Mouse (Mus musculus): ENCODE measurements at regions not wholly inside any gene's neighbourhood (a gene's known extent, or its start where the extent isn't known, plus 50 kb on each side); places are given as distances from the start of the nearest gene placed in this dataset.

DNA sequence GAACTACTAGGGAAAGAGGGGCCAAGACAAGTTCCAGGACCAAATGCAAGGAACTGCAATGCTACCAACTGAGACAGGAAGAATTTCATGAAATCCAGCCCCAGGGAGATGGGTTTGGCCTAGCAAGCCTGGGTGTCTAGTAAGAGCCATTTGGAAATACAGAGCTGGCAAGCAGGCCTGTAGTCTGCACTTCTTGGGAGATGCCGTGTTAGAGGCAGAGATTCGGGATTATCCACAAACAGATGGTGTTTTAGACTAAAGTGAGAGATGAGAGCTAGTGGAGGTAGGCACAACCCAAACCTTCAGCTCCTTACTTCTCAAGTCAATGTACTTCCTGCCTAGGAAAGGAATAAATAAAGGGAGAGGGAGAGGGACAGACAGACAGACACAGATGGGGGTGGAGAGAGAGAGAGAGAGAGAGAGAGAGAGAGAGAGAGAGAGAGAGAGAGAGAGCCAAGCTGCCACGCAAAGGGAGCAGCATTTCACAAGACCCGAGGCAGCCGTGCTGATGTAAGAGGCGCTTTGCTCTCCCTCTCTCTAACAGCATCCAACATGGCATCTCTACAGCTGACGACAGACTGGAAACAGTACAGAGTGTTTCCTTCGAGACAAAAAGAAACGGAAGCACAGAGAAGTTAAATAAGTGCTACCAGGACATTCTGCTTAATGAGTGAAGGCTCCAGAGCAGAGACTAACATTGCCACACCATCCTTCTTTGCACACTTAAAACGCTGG lies 182.9 kb downstream of the Irs2 start:
- TF ChIP-seq CTCF (IDR thresholded peaks at IDR 0.05; ENCODE audit: borderline replicate concordance, control insufficient read depth, extremely low read depth, insufficient read depth, low read length, poor library complexity): no peak
- no peak for TF ChIP-seq POLR2A (IDR thresholded peaks at IDR 0.05; ENCODE audit: control insufficient read depth, extremely low read depth, insufficient read depth, low read length, poor library complexity)
